ENCODE assay signal across 16 mouse cellular contexts in the genomic region with DNA sequence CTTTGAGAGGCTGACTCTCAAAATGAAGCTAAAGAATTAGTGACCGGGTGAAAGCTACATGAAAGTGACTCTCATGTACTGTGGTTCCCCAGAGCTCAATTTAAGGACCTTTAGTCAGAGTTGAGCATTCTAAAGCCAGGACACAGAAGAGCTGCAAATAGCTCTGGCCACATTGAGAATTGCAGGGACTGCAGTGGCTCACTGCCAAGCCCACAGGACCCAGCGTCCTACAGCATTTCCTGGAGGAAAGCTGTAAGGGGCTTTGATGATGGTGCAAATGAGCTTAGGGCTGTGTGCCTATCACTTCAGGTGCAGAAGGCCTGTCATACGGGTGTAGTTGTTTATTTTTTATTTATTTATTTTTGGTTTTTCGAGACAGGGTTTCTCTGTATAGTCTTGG. TPM values are rescaled to one million over a fixed set of nuclear protein-coding genes. Genes with fewer than 3 reads are reported as not detected.
DNase-seq lines count a peak whose midpoint lies in the region; ATAC-seq and TF ChIP-seq lines count a peak whose summit lies in the region.
"Had no signal": no experiment of that assay in that cellular context is flagged by ENCODE, and none has a peak within 500 bp of the region (broad histone marks: within the 10 kb centered on the region; RNA-seq: fewer than 3 reads in every experiment).

No protein-coding gene starts in this region.

- H3K36me3 ChIP-seq in heart, adult 2 months (ENCODE audit: control insufficient read depth, insufficient read depth, low read length): peaks cover 42% of the 10 kb centered on the region
- peaks cover 46% of the 10 kb centered on the region for H3K36me3 ChIP-seq in kidney, embryonic 15.5 days
- H3K36me3 ChIP-seq in midbrain, embryonic 16.5 days (ENCODE audit: control insufficient read depth, insufficient read depth, low read length): peaks cover 20% of the 10 kb centered on the region
- H3K36me3 ChIP-seq in midbrain, postnatal 0 days (ENCODE audit: insufficient read depth, low read length): peaks cover 27% of the 10 kb centered on the region

- peak; percentile 46 for TF ChIP-seq CTCF in heart, adult 2 months (IDR thresholded peaks at IDR 0.05)
- TF ChIP-seq CTCF in midbrain, postnatal 0 days (IDR thresholded peaks at IDR 0.05): no peak

- TF ChIP-seq POLR2A in heart, adult 2 months (IDR thresholded peaks at IDR 0.05; ENCODE audit: insufficient read depth, low read depth, low read length): no peak

- WGBS in heart, adult 2 months: 14% methylated on average over 4 of the region's 4 CpGs
- 77% methylated on average over 4 of the region's 4 CpGs for WGBS in kidney, embryonic 15.5 days
- WGBS in midbrain, embryonic 16.5 days: 81% methylated on average over 4 of the region's 4 CpGs
- WGBS in midbrain, postnatal 0 days: 76% methylated on average over 4 of the region's 4 CpGs

- no peak overlapping the region for H3K4me2 ChIP-seq in kidney, embryonic 15.5 days
- H3K4me2 ChIP-seq in midbrain, embryonic 16.5 days (ENCODE audit: low read length): no peak overlapping the region
- no peak overlapping the region for H3K4me2 ChIP-seq in midbrain, postnatal 0 days (ENCODE audit: low read depth, low read length, poor library complexity, severe bottlenecking)
- H3K4me2 ChIP-seq: hindbrain, embryonic 12.5 days; intestine, embryonic 15.5 days; neural tube, embryonic 12.5 days had no signal

- H3K27ac ChIP-seq in heart, adult 2 months: peak overlapping the region; percentile 74
- 0 out of 2 replicates have a peak overlapping the region, but pooled peaks have one; percentile 8 for H3K27ac ChIP-seq in kidney, embryonic 15.5 days
- H3K27ac ChIP-seq in midbrain, embryonic 16.5 days (ENCODE audit: low read length): peak overlapping the region; percentile 50
- no peak overlapping the region for H3K27ac ChIP-seq in midbrain, postnatal 0 days (ENCODE audit: low read depth, low read length)
- H3K27ac ChIP-seq: embryonic facial prominence, embryonic 10.5 days; hindbrain, embryonic 12.5 days; intestine, embryonic 15.5 days; neural tube, embryonic 12.5 days had no signal

- H3K9ac ChIP-seq in heart, adult 2 months (ENCODE audit: low read depth, low read length): no peak overlapping the region
- no peak overlapping the region for H3K9ac ChIP-seq in kidney, embryonic 15.5 days
- H3K9ac ChIP-seq in midbrain, embryonic 16.5 days (ENCODE audit: low read depth, low read length): no peak overlapping the region
- no peak overlapping the region for H3K9ac ChIP-seq in midbrain, postnatal 0 days (replicated peaks; ENCODE audit: low read length, poor library complexity, severe bottlenecking)
- H3K9ac ChIP-seq: hindbrain, embryonic 12.5 days; intestine, embryonic 15.5 days; neural tube, embryonic 12.5 days had no signal

- ATAC-seq in kidney, embryonic 15.5 days (replicated peaks; ENCODE audit: low FRiP score): no peak
- ATAC-seq in midbrain, embryonic 16.5 days: no peak
- no peak for ATAC-seq in midbrain, postnatal 0 days (ENCODE audit: low FRiP score)
- ATAC-seq: forebrain, embryonic 16.5 days; intestine, embryonic 15.5 days had no signal

- no peaks in the 10 kb centered on the region; the same call in 1 of the 2 replicates for H3K79me2 ChIP-seq in heart, adult 2 months (replicated peaks; ENCODE audit: control insufficient read depth, insufficient read depth, low read length)

- H3K9me3 ChIP-seq in kidney, embryonic 15.5 days (replicated peaks): no peaks in the 10 kb centered on the region
- H3K9me3 ChIP-seq in midbrain, embryonic 16.5 days (replicated peaks; ENCODE audit: control insufficient read depth, low read length, poor library complexity, severe bottlenecking): no peaks in the 10 kb centered on the region
- H3K9me3 ChIP-seq in midbrain, postnatal 0 days (ENCODE audit: low read length): no peaks in the 10 kb centered on the region
- H3K9me3 ChIP-seq: embryonic facial prominence, embryonic 10.5 days; hindbrain, embryonic 12.5 days; intestine, embryonic 15.5 days; megakaryocyte, embryonic 14.5 days; neural tube, embryonic 12.5 days had no signal

- TF ChIP-seq EP300 in heart, adult 2 months (IDR thresholded peaks at IDR 0.05; ENCODE audit: insufficient read depth, low read depth, low read length): no peak

- no peaks in the 10 kb centered on the region for H3K27me3 ChIP-seq in heart, adult 2 months (ENCODE audit: control insufficient read depth, insufficient read depth, low read length)
- no peaks in the 10 kb centered on the region for H3K27me3 ChIP-seq in kidney, embryonic 15.5 days
- H3K27me3 ChIP-seq in midbrain, embryonic 16.5 days (ENCODE audit: control insufficient read depth, insufficient read depth, low read depth, low read length): no peaks in the 10 kb centered on the region
- no peaks in the 10 kb centered on the region for H3K27me3 ChIP-seq in midbrain, postnatal 0 days (ENCODE audit: insufficient read depth, low read length)
- H3K27me3 ChIP-seq: hindbrain, embryonic 12.5 days; intestine, embryonic 15.5 days; neural tube, embryonic 12.5 days had no signal

- H3K4me3 ChIP-seq in heart, adult 2 months: no peak overlapping the region
- H3K4me3 ChIP-seq in kidney, embryonic 15.5 days (replicated peaks): no peak overlapping the region
- H3K4me3 ChIP-seq in midbrain, embryonic 16.5 days (ENCODE audit: low read depth, low read length): no peak overlapping the region
- no peak overlapping the region for H3K4me3 ChIP-seq in midbrain, postnatal 0 days (ENCODE audit: low read depth, low read length)
- H3K4me3 ChIP-seq: embryonic facial prominence, embryonic 10.5 days; erythroblast, embryonic 14.5 days; hindbrain, embryonic 12.5 days; intestine, embryonic 15.5 days; megakaryocyte, embryonic 14.5 days; neural tube, embryonic 12.5 days had no signal

- H3K4me1 ChIP-seq in heart, adult 2 months (ENCODE audit: control insufficient read depth, insufficient read depth, low read length): peaks cover 44% of the 10 kb centered on the region
- peaks cover 29% of the 10 kb centered on the region for H3K4me1 ChIP-seq in kidney, embryonic 15.5 days
- H3K4me1 ChIP-seq in midbrain, embryonic 16.5 days (ENCODE audit: control insufficient read depth, insufficient read depth, low read length): peaks cover 10% of the 10 kb centered on the region
- peaks cover 4% of the 10 kb centered on the region; the same call in 1 of the 2 replicates for H3K4me1 ChIP-seq in midbrain, postnatal 0 days (ENCODE audit: insufficient read depth, low read length)

- intact Hi-C loops in heart, adult 2 months (cut with DNase I): no loop called here

- no peak for DNase-seq in heart, adult 2 months
- no peak for DNase-seq in heart, adult 8-10 months (ENCODE audit: low spot score)
- DNase-seq in kidney, adult 8-10 months: no peak
- no peak for DNase-seq in midbrain, postnatal 0 days (ENCODE audit: low spot score)
- DNase-seq in spleen, postnatal 10 days (ENCODE audit: low spot score in 2 of 2): no peak
- DNase-seq: adrenal gland, adult 2 months; lung, adult 2 months had no signal

RNA-seq across cellular contexts. Expression of a gene that starts 4.9 kb away (rescaled TPM):
- total RNA-seq in heart, adult 2 months (2021): 10 to 100 TPM; 18.8 to 22.8 TPM
- polyA plus RNA-seq in heart, adult 2 months (2012; rRNA removed): 9.8 and 15.9 TPM in 2 replicates
- total RNA-seq in heart, adult 8-10 months (2022): 10 to 100 TPM; 18.9 to 20.1 (median 19.6) TPM
- polyA plus RNA-seq in kidney, embryonic 15.5 days (2015; fragmentation: Nextera tagmentation; extraction: Ambion mirVana): 51.4 and 53.6 TPM in 2 replicates
- polyA plus RNA-seq in midbrain, embryonic 16.5 days (2015; fragmentation: Nextera tagmentation; extraction: Ambion mirVana): 70.4 and 71.8 TPM in 2 replicates
- 28.7 and 43.5 TPM in 2 replicates for total RNA-seq in midbrain, postnatal 0 days (2014; rRNA removed)
- 68.7 and 70.8 TPM in 2 replicates for polyA plus RNA-seq in midbrain, postnatal 0 days (2015; fragmentation: Nextera tagmentation; extraction: Ambion mirVana)

RNA-seq across cellular contexts. Expression of a gene that starts 4.9 kb away (rescaled TPM):
- total RNA-seq in heart, adult 2 months (2021): 10 to 100 TPM; 32.0 to 36.3 TPM
- 31.4 and 31.7 TPM in 2 replicates for polyA plus RNA-seq in heart, adult 2 months (2012; rRNA removed)
- total RNA-seq in heart, adult 8-10 months (2022): 10 to 100 TPM; 33.7 to 37.7 (median 35.0) TPM
- polyA plus RNA-seq in kidney, embryonic 15.5 days (2015; fragmentation: Nextera tagmentation; extraction: Ambion mirVana): 53.5 and 57.4 TPM in 2 replicates
- 52.3 and 56.8 TPM in 2 replicates for polyA plus RNA-seq in midbrain, embryonic 16.5 days (2015; fragmentation: Nextera tagmentation; extraction: Ambion mirVana)
- 17.9 and 27.8 TPM in 2 replicates for total RNA-seq in midbrain, postnatal 0 days (2014; rRNA removed)
- polyA plus RNA-seq in midbrain, postnatal 0 days (2015; fragmentation: Nextera tagmentation; extraction: Ambion mirVana): 63.1 and 67.0 TPM in 2 replicates

RNA-seq across cellular contexts. Expression of a gene that starts 30.3 kb away (rescaled TPM):
- 1 to 10 TPM; 4.5 to 5.4 TPM for total RNA-seq in heart, adult 2 months (2021)
- 7.6 and 11.8 TPM in 2 replicates for polyA plus RNA-seq in heart, adult 2 months (2012; rRNA removed)
- total RNA-seq in heart, adult 8-10 months (2022): 1 to 10 TPM; 4.0 to 5.9 (median 4.9) TPM
- 10.7 and 12.8 TPM in 2 replicates for polyA plus RNA-seq in kidney, embryonic 15.5 days (2015; fragmentation: Nextera tagmentation; extraction: Ambion mirVana)
- polyA plus RNA-seq in midbrain, embryonic 16.5 days (2015; fragmentation: Nextera tagmentation; extraction: Ambion mirVana): 9.8 and 10.4 TPM in 2 replicates
- total RNA-seq in midbrain, postnatal 0 days (2014; rRNA removed): 23.2 and 27.5 TPM in 2 replicates
- polyA plus RNA-seq in midbrain, postnatal 0 days (2015; fragmentation: Nextera tagmentation; extraction: Ambion mirVana): 8.4 and 8.7 TPM in 2 replicates

RNA-seq across cellular contexts. Expression of a gene that starts 36.0 kb away (rescaled TPM):
- total RNA-seq in heart, adult 2 months (2021): 10 to 100 TPM; 65.3 to 81.4 TPM
- 115 and 120 TPM in 2 replicates for polyA plus RNA-seq in heart, adult 2 months (2012; rRNA removed)
- total RNA-seq in heart, adult 8-10 months (2022): 10 to 100 TPM; 57.4 to 70.8 (median 63.8) TPM
- polyA plus RNA-seq in kidney, embryonic 15.5 days (2015; fragmentation: Nextera tagmentation; extraction: Ambion mirVana): 126 and 154 TPM in 2 replicates
- 1,397 and 1,482 TPM in 2 replicates for polyA plus RNA-seq in midbrain, embryonic 16.5 days (2015; fragmentation: Nextera tagmentation; extraction: Ambion mirVana)
- total RNA-seq in midbrain, postnatal 0 days (2014; rRNA removed): 1,673 and 2,112 TPM in 2 replicates
- 1,654 and 1,809 TPM in 2 replicates for polyA plus RNA-seq in midbrain, postnatal 0 days (2015; fragmentation: Nextera tagmentation; extraction: Ambion mirVana)

RNA-seq across cellular contexts. Expression of a gene that starts 50.5 kb away (rescaled TPM):
- 10 to 100 TPM; 83.8 to 83.9 TPM for total RNA-seq in heart, adult 2 months (2021)
- 80.8 and 105 TPM in 2 replicates for polyA plus RNA-seq in heart, adult 2 months (2012; rRNA removed)
- 10 to 100 TPM; 73.6 to 90.4 (median 83.5) TPM for total RNA-seq in heart, adult 8-10 months (2022)
- polyA plus RNA-seq in kidney, embryonic 15.5 days (2015; fragmentation: Nextera tagmentation; extraction: Ambion mirVana): 81.8 and 98.5 TPM in 2 replicates
- polyA plus RNA-seq in midbrain, embryonic 16.5 days (2015; fragmentation: Nextera tagmentation; extraction: Ambion mirVana): 665 and 671 TPM in 2 replicates
- total RNA-seq in midbrain, postnatal 0 days (2014; rRNA removed): 509 and 579 TPM in 2 replicates
- polyA plus RNA-seq in midbrain, postnatal 0 days (2015; fragmentation: Nextera tagmentation; extraction: Ambion mirVana): 653 and 669 TPM in 2 replicates
